Mouse (Mus musculus) MEL (cell line): ENCODE measurements around the gene Zbtb46. TPM values are rescaled to one million over a fixed set of nuclear protein-coding genes. Genes with fewer than 3 reads are reported as not detected.
A peak's percentile ranks its signal among the peaks of the same experiment; 100 is the strongest.

ENCODE experiments used
- DNase-seq: peaks from one replicate; pipeline ENCODE4 v3.0.0; 2011; ENCODE audit warnings: low read depth, low spot score
- H3K27ac ChIP-seq: 2 replicates; pipeline ENCODE4 v1.5.1; 2012; ENCODE audit warnings: low read depth, mild to moderate bottlenecking, control low read depth, low read length, moderate library complexity; ENCODE audit not compliant: control insufficient read depth
- H3K27me3 ChIP-seq, 2 experiments: fragments of 150-350 bp in 1 of 2; sonication (generic) in 1 of 2; 2 replicates each; pipeline ENCODE4 v1.6.1; 2012; ENCODE audit warnings: low read length in 2 of 2, mild to moderate bottlenecking in 2 of 2, improper control_type of control experiment in 1 of 2, moderate library complexity in 1 of 2; ENCODE audit not compliant: insufficient read depth in 2 of 2, control insufficient read depth in 1 of 2
- H3K36me3 ChIP-seq, 2 experiments: 2 replicates each; pipeline ENCODE4 v1.6.1; 2012 to 2014; ENCODE audit warnings: low read length in 2 of 2, improper control_type of control experiment in 1 of 2, inconsistent platforms in 1 of 2, mild to moderate bottlenecking in 1 of 2; ENCODE audit not compliant: insufficient read depth in 2 of 2, control insufficient read depth in 1 of 2
- H3K4me1 ChIP-seq, 2 experiments: fragments of 150-350 bp in 1 of 2; sonication (generic) in 1 of 2; 2 replicates each; pipeline ENCODE4 v1.6.1; 2012; ENCODE audit warnings: low read length in 2 of 2, improper control_type of control experiment in 1 of 2, mild to moderate bottlenecking in 1 of 2; ENCODE audit not compliant: insufficient read depth in 2 of 2, control insufficient read depth in 1 of 2
- H3K4me3 ChIP-seq, 2 experiments: fragments of 150-350 bp in 1 of 2; sonication (generic) in 1 of 2; 2 replicates each; pipeline ENCODE4 v1.5.1; 2012; ENCODE audit warnings: low read depth in 2 of 2, low read length in 2 of 2, mild to moderate bottlenecking in 2 of 2, moderate library complexity in 2 of 2, control low read depth in 1 of 2, improper control_type of control experiment in 1 of 2; ENCODE audit not compliant: control insufficient read depth in 1 of 2, insufficient read depth in 1 of 2
- H3K79me2 ChIP-seq: 2 replicates; pipeline ENCODE4 v1.6.1; 2012; ENCODE audit warnings: mild to moderate bottlenecking, low read length, moderate library complexity; ENCODE audit not compliant: control insufficient read depth, poor library complexity, insufficient read depth
- H3K9ac ChIP-seq: 2 replicates; pipeline ENCODE4 v1.6.1; 2012; ENCODE audit warnings: low read depth, mild to moderate bottlenecking, control low read depth, low read length, moderate library complexity; ENCODE audit not compliant: control insufficient read depth, poor library complexity, severe bottlenecking
- H3K9me3 ChIP-seq: fragments of 150-350 bp; sonication (generic); replicated peaks from 2 replicates; pipeline ENCODE4 v1.6.1; 2012; ENCODE audit warnings: mild to moderate bottlenecking, low read length, improper control_type of control experiment, moderate library complexity; ENCODE audit not compliant: insufficient read depth
- BHLHE40 ChIP-seq: IDR thresholded peaks from 2 replicates; pipeline ENCODE4 v1.6.1; 2012; ENCODE audit warnings: low read depth, mild to moderate bottlenecking, inconsistent platforms, low read length, improper control_type of control experiment, borderline replicate concordance
- CHD2 ChIP-seq: IDR thresholded peaks from 2 replicates; pipeline ENCODE4 v1.6.1; 2011; ENCODE audit warnings: low read length, improper control_type of control experiment
- CTCF ChIP-seq, 3 experiments: IDR thresholded peaks in 2 of 3; conservative IDR thresholded peaks in 1 of 3; 2 replicates each; pipeline ENCODE4 v1.5.1; 2011 to 2012; ENCODE audit warnings: low read length in 3 of 3, low read depth in 2 of 3, mild to moderate bottlenecking in 2 of 3, improper control_type of control experiment in 1 of 3, inconsistent platforms in 1 of 3, mixed read lengths in 1 of 3, moderate library complexity in 1 of 3; ENCODE audit not compliant: control insufficient read depth in 1 of 3, insufficient read depth in 1 of 3, poor library complexity in 1 of 3, severe bottlenecking in 1 of 3
- EP300 ChIP-seq, 2 experiments: IDR thresholded peaks; 2 replicates each; pipeline ENCODE4 v1.6.1; 2011; ENCODE audit warnings: improper control_type of control experiment in 2 of 2, low read length in 2 of 2, low read depth in 1 of 2, mild to moderate bottlenecking in 1 of 2
- ETS1 ChIP-seq: IDR thresholded peaks from 2 replicates; pipeline ENCODE4 v1.6.1; 2012; ENCODE audit warnings: low read depth, mild to moderate bottlenecking, inconsistent platforms, low read length, improper control_type of control experiment, moderate library complexity
- GABPA ChIP-seq: IDR thresholded peaks from 2 replicates; pipeline ENCODE4 v1.6.1; 2012; ENCODE audit warnings: low read depth, mild to moderate bottlenecking, inconsistent platforms, low read length, improper control_type of control experiment, moderate library complexity
- GATA1 ChIP-seq: IDR thresholded peaks from 2 replicates; pipeline ENCODE4 v1.6.1; 2011; ENCODE audit warnings: low read depth, low read length, improper control_type of control experiment
- HCFC1 ChIP-seq: IDR thresholded peaks from 2 replicates; pipeline ENCODE4 v1.6.1; 2012; ENCODE audit warnings: low read depth, mild to moderate bottlenecking, inconsistent platforms, low read length, improper control_type of control experiment, moderate library complexity
- MAFK ChIP-seq: IDR thresholded peaks from 2 replicates; pipeline ENCODE4 v1.6.1; 2011; ENCODE audit warnings: low read depth, mild to moderate bottlenecking, low read length, improper control_type of control experiment, borderline replicate concordance
- MAX ChIP-seq: IDR thresholded peaks from 2 replicates; pipeline ENCODE4 v1.6.1; 2011; ENCODE audit warnings: low read length, improper control_type of control experiment
- MAZ ChIP-seq: IDR thresholded peaks from 2 replicates; pipeline ENCODE4 v1.6.1; 2012; ENCODE audit warnings: low read depth, mild to moderate bottlenecking, inconsistent platforms, low read length, improper control_type of control experiment
- MYC ChIP-seq: IDR thresholded peaks from 2 replicates; pipeline ENCODE4 v1.6.1; 2011; ENCODE audit warnings: low read depth, mild to moderate bottlenecking, low read length, improper control_type of control experiment, moderate library complexity
- NRF1 ChIP-seq: IDR thresholded peaks from 2 replicates; pipeline ENCODE4 v1.6.1; 2014; ENCODE audit warnings: low read depth, mild to moderate bottlenecking, inconsistent platforms, low read length, improper control_type of control experiment, moderate library complexity; ENCODE audit not compliant: poor library complexity, insufficient read depth, severe bottlenecking
- RAD21 ChIP-seq: IDR thresholded peaks from 2 replicates; pipeline ENCODE4 v1.6.1; 2011; ENCODE audit warnings: mild to moderate bottlenecking, low read depth, low read length, improper control_type of control experiment
- SMC3 ChIP-seq: IDR thresholded peaks from 2 replicates; pipeline ENCODE4 v1.6.1; 2011; ENCODE audit warnings: low read depth, low read length, improper control_type of control experiment
- USF2 ChIP-seq, 2 experiments: IDR thresholded peaks; 2 replicates each; pipeline ENCODE4 v1.6.1; 2011 to 2012; ENCODE audit warnings: improper control_type of control experiment in 2 of 2, low read length in 2 of 2, borderline replicate concordance in 1 of 2, inconsistent platforms in 1 of 2, low read depth in 1 of 2, mild to moderate bottlenecking in 1 of 2; ENCODE audit not compliant: insufficient read depth in 1 of 2
- ZC3H11A ChIP-seq: IDR thresholded peaks from 2 replicates; pipeline ENCODE4 v1.6.1; 2012; ENCODE audit warnings: low read depth, mild to moderate bottlenecking, inconsistent platforms, low read length, improper control_type of control experiment
- polyA plus RNA-seq, 2 experiments: library from polyadenylated mRNA; stranded (reverse) in 1 of 2; unstranded in 1 of 2; fragments of >175 nt in 1 of 2; fragments of >200 nt in 1 of 2; gene quantifications; 2 replicates each; pipeline versions ENCODE4 v1.2.1 to v1.2.4; 2012; ENCODE audit warnings: low replicate concordance in 2 of 2, low read depth in 1 of 2; ENCODE audit not compliant: insufficient read length in 2 of 2, insufficient read depth in 1 of 2, missing spikeins in 1 of 2
- total RNA-seq: library from RNA; depleted of rRNA; stranded (reverse); fragments of 300-350 nt; gene quantifications from 2 replicates; pipeline ENCODE4 v1.2.3, GENCODE M21; 2012

Gene Zbtb46
- total and polyA plus RNA-seq, 3 experiments: 0.23 to 0.64 TPM; not detected in 1

DNA sequence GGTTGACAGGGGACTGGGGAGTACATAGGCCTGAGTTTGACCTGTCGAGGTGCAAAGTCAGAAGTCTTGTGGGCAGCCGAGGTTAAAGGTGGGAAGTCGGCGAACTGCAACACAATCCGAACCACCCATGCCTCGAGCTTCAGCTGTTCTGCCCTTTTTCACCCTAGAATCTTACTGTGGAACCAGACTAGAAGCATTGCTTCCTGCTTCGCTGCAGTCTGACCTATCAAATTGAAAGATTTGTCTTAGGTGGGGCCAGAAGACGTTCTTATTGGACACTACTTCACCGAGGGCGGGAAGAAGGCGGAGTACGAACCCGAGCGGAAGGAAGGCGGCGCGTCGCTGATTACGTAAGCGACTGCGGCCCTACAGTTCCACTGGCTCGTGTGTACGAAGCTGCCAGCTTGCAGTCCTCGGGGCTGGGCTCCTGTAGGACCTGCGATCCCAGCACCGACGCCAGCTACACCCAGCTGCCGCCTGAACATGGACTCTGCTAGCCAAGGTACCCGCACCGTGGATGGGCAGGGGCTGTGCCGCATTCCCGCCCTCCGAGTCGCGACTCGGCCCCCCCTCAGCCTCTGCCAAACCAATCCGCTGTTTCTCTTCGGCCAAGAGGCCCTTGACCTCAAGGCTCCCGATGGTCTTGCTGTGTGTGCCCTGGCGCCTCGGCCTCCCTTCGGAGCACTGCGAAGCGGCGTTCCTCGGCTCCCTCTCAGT lies 37.8 kb upstream of the Zbtb46 start, which contains the start of gene Tpd52l2 (continued):
- TF ChIP-seq GABPA: no peak
- no peak for TF ChIP-seq USF2 (IDR thresholded peaks at IDR 0.05; ENCODE audit: borderline replicate concordance in 1 of 2, insufficient read depth in 1 of 2, low read depth in 1 of 2, low read length in 2 of 2)
- TF ChIP-seq GATA1: no peak
- TF ChIP-seq, all 39 proteins: peak for 15

GRCm38 (mm10) chr2:181496281-181496680 lies 37.1 kb upstream of the Zbtb46 start:
- H3K9me3 ChIP-seq: no peaks in the 10 kb centered on the region
- peaks cover 6 to 12% of the 10 kb centered on the region in 2 experiments; a peak in 3 of 4 replicates for H3K4me1 ChIP-seq
- TF ChIP-seq SMC3: peak; percentile 73
- 0 out of 2 replicates have a peak, but pooled peaks have one; percentile 36 for TF ChIP-seq MYC
- no peak for TF ChIP-seq CHD2
- no peak for TF ChIP-seq MAX
- TF ChIP-seq BHLHE40: 0 out of 2 replicates have a peak, but pooled peaks have one; percentile 24
- TF ChIP-seq EP300 (IDR thresholded peaks at IDR 0.05; ENCODE audit: low read depth in 1 of 2, low read length in 2 of 2): no peak
- peak; percentile 65 for TF ChIP-seq ETS1
- peak; percentile 64 to 82 (median 74) for TF ChIP-seq CTCF (IDR thresholded peaks at IDR 0.05 in 2 of 3, conservative IDR thresholded peaks at IDR 0.05 in 1 of 3; ENCODE audit: control insufficient read depth in 1 of 3, insufficient read depth in 1 of 3, low read depth in 2 of 3, low read length in 3 of 3, poor library complexity in 1 of 3, severe bottlenecking in 1 of 3)
- no peak for TF ChIP-seq NRF1
- TF ChIP-seq RAD21: peak; percentile 53
- TF ChIP-seq MAZ: peak; percentile 68; the same call in 1 of the 2 replicates
- peak; percentile 45 for TF ChIP-seq ZC3H11A
- 0 out of 2 replicates have a peak, but pooled peaks have one; percentile 24 for TF ChIP-seq HCFC1
- no peak for TF ChIP-seq MAFK
- H3K79me2 ChIP-seq: peaks cover 20% of the 10 kb centered on the region
- no peaks in the 10 kb centered on the region for H3K27me3 ChIP-seq
- peak; percentile 85 for DNase-seq
- peak overlapping the region; percentile 65 for H3K9ac ChIP-seq
- H3K27ac ChIP-seq: peak overlapping the region; percentile 72
- H3K4me3 ChIP-seq: peak overlapping the region; percentile 65 to 77
- peaks cover 0 to 4% of the 10 kb centered on the region in 2 experiments; a peak in 3 of 4 replicates for H3K36me3 ChIP-seq
